ENCODE assay signal across 11 mouse cellular contexts in the genomic region with DNA sequence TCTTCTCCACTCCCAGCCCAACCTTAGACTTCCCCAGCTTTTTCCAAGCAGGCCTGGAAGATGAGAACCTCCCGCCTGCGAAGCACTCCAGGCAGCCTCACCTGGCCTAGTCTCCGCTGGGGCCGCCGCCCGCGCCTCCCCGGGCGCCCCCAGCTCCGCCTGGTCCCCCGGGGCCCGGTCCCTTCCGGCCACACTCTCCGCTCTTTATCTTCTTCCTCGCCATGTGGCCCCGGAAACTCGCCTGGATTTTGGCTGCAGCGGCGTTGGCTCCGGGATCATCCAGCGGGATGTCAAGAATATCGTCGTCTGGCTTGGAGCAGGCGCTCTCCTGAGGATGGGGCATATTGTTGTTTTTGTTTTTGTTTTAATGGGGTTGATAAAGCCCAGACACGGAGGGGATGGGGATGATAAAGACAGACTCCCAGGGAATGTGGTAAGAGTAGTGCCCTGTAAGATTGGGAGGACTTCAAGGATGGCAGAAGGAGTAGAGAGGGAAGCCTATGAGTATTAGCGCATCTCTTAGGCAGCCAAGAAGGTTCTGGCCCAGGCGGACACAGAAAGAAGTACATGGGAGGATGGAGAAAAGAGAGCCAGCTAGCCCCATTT. TPM values are rescaled to one million over a fixed set of nuclear protein-coding genes. Genes with fewer than 3 reads are reported as not detected.
DNase-seq lines count a peak whose midpoint lies in the region; ATAC-seq lines count a peak whose summit lies in the region.
"Had no signal": no experiment of that assay in that cellular context is flagged by ENCODE, and none has a peak within 500 bp of the region (broad histone marks: within the 10 kb centered on the region; RNA-seq: fewer than 3 reads in every experiment).

No protein-coding gene starts in this region.

- intact Hi-C loops in heart, postnatal 25 days (cut with DNase I), result loop anchor here (1.0 to 2.0 kb wide), 3 partner anchors 19 to 84 kb away; no protein-coding TSS in a partner anchor
- intact Hi-C loops in heart, postnatal 14 days (cut with DNase I), result loop anchor here (2.0 to 5.0 kb wide), 3 partner anchors 15 to 139 kb away; no protein-coding TSS in a partner anchor

- DNase-seq in heart, adult 18-20 months, result peak; percentile 37 to 45
- no peak for DNase-seq in heart, postnatal 25 days (ENCODE audit: low spot score)
- DNase-seq in neural tube, embryonic 10.5 days (ENCODE audit: extremely low spot score, low spot score), result no peak
- peak; percentile 31 to 44 for DNase-seq in heart, postnatal 14 days
- DNase-seq in frontal cortex, adult 2 months (ENCODE audit: extremely low spot score in 1 of 2, low spot score in 1 of 2), result no peak
- no peak for DNase-seq in spleen, postnatal 14 days (ENCODE audit: low spot score in 2 of 2)
- DNase-seq: thymus, adult 18-20 months had no signal

- no peak overlapping the region for H3K27ac ChIP-seq in neural tube, embryonic 12.5 days
- H3K27ac ChIP-seq in stomach, embryonic 15.5 days, result no peak overlapping the region
- H3K27ac ChIP-seq: embryonic facial prominence, embryonic 15.5 days; limb, embryonic 13.5 days had no signal

- peaks cover 6% of the 10 kb centered on the region for H3K4me1 ChIP-seq in neural tube, embryonic 12.5 days
- peaks cover 20% of the 10 kb centered on the region; the same call in 1 of the 2 replicates for H3K4me1 ChIP-seq in stomach, embryonic 15.5 days

- H3K4me2 ChIP-seq in neural tube, embryonic 12.5 days (replicated peaks), result peak overlapping the region; percentile 53
- 0 out of 2 replicates have a peak overlapping the region, but pooled peaks have one; percentile 21 for H3K4me2 ChIP-seq in stomach, embryonic 15.5 days

- H3K27me3 ChIP-seq in neural tube, embryonic 12.5 days (replicated peaks), result peaks cover 67% of the 10 kb centered on the region
- H3K27me3 ChIP-seq in stomach, embryonic 15.5 days (replicated peaks), result peaks cover 23% of the 10 kb centered on the region

- H3K9me3 ChIP-seq in neural tube, embryonic 12.5 days, result no peaks in the 10 kb centered on the region
- no peaks in the 10 kb centered on the region for H3K9me3 ChIP-seq in stomach, embryonic 15.5 days
- H3K9me3 ChIP-seq: embryonic facial prominence, embryonic 15.5 days; limb, embryonic 13.5 days had no signal

- ATAC-seq in neural tube, embryonic 12.5 days (ENCODE audit: low FRiP score, low read depth), result no peak; the same call in 1 of the 2 replicates
- no peak for ATAC-seq in stomach, embryonic 15.5 days (ENCODE audit: insufficient read depth, low FRiP score, low read depth)

- 8% methylated on average over 27 of the region's 27 CpGs for WGBS in neural tube, embryonic 12.5 days
- 34% methylated on average over 27 of the region's 27 CpGs for WGBS in stomach, embryonic 15.5 days

- no peak overlapping the region for H3K4me3 ChIP-seq in neural tube, embryonic 12.5 days
- H3K4me3 ChIP-seq in stomach, embryonic 15.5 days (replicated peaks), result 0 out of 2 replicates have a peak overlapping the region, but pooled peaks have one; percentile 5

- H3K9ac ChIP-seq in neural tube, embryonic 12.5 days, result no peak overlapping the region
- no peak overlapping the region for H3K9ac ChIP-seq in stomach, embryonic 15.5 days
- H3K9ac ChIP-seq: embryonic facial prominence, embryonic 15.5 days; limb, embryonic 13.5 days had no signal

- no peaks in the 10 kb centered on the region for H3K36me3 ChIP-seq in neural tube, embryonic 12.5 days
- no peaks in the 10 kb centered on the region for H3K36me3 ChIP-seq in stomach, embryonic 15.5 days
- H3K36me3 ChIP-seq: embryonic facial prominence, embryonic 15.5 days; limb, embryonic 13.5 days had no signal

RNA-seq across cellular contexts. Expression of gene Nrgn, which starts 6.8 kb away (rescaled TPM):
- 1 to 10 TPM; 5.7 to 6.2 TPM for total RNA-seq in heart, adult 18-20 months (2021)
- total RNA-seq in heart, postnatal 25 days (2021), result 1 to 10 TPM; 3.2 to 6.7 TPM
- 7.0 and 10.3 TPM in 2 replicates for polyA plus RNA-seq in neural tube, embryonic 12.5 days (2016; fragmentation: Nextera tagmentation; extraction: Ambion mirVana)
- total RNA-seq in heart, postnatal 14 days (2021), result 1 to 10 TPM; 2.4 to 3.9 TPM
- polyA plus RNA-seq in stomach, embryonic 15.5 days (2015; fragmentation: Nextera tagmentation; extraction: Ambion mirVana), result 6.6 and 6.9 TPM in 2 replicates
- polyA plus RNA-seq in frontal cortex, adult 2 months (2012; rRNA removed), result 1,218 and 1,912 TPM in 2 replicates

RNA-seq across cellular contexts. Expression of gene Vsig2, which starts 6.9 kb away (rescaled TPM):
- 1 to 10 TPM; 3.9 to 4.9 TPM for total RNA-seq in heart, adult 18-20 months (2021)
- 1 to 10 TPM; 4.1 to 4.7 TPM for total RNA-seq in heart, postnatal 25 days (2021)
- 0.58 and 1.3 TPM in 2 replicates for polyA plus RNA-seq in neural tube, embryonic 12.5 days (2016; fragmentation: Nextera tagmentation; extraction: Ambion mirVana)
- total RNA-seq in heart, postnatal 14 days (2021), result 10 to 100 TPM in 1 of 2 experiments, 1 to 10 TPM in 1; 7.9 to 11.3 TPM
- 47.6 and 57.6 TPM in 2 replicates for polyA plus RNA-seq in stomach, embryonic 15.5 days (2015; fragmentation: Nextera tagmentation; extraction: Ambion mirVana)
- 6.0 and 6.4 TPM in 2 replicates for polyA plus RNA-seq in frontal cortex, adult 2 months (2012; rRNA removed)

RNA-seq across cellular contexts. Expression of gene Siae, which starts 9.5 kb away (rescaled TPM):
- total RNA-seq in heart, adult 18-20 months (2021), result 1 to 10 TPM; 8.3 to 9.1 TPM
- total RNA-seq in heart, postnatal 25 days (2021), result 1 to 10 TPM; 8.4 to 8.7 TPM
- polyA plus RNA-seq in neural tube, embryonic 12.5 days (2016; fragmentation: Nextera tagmentation; extraction: Ambion mirVana), result 8.8 and 10.5 TPM in 2 replicates
- 1 to 10 TPM; 7.8 to 9.1 TPM for total RNA-seq in heart, postnatal 14 days (2021)
- 11.1 and 12.5 TPM in 2 replicates for polyA plus RNA-seq in stomach, embryonic 15.5 days (2015; fragmentation: Nextera tagmentation; extraction: Ambion mirVana)
- 14.2 and 14.5 TPM in 2 replicates for polyA plus RNA-seq in frontal cortex, adult 2 months (2012; rRNA removed)

RNA-seq across cellular contexts. Expression of gene Esam, which starts 18.1 kb away (rescaled TPM):
- total RNA-seq in heart, adult 18-20 months (2021), result 10 to 100 TPM; 67.1 to 69.5 TPM
- total RNA-seq in heart, postnatal 25 days (2021), result 10 to 100 TPM; 62.5 to 77.7 TPM
- polyA plus RNA-seq in neural tube, embryonic 12.5 days (2016; fragmentation: Nextera tagmentation; extraction: Ambion mirVana), result 37.7 and 38.2 TPM in 2 replicates
- total RNA-seq in heart, postnatal 14 days (2021), result 100 to 1,000 TPM; 112 to 121 TPM
- polyA plus RNA-seq in stomach, embryonic 15.5 days (2015; fragmentation: Nextera tagmentation; extraction: Ambion mirVana), result 55.3 and 56.1 TPM in 2 replicates
- polyA plus RNA-seq in frontal cortex, adult 2 months (2012; rRNA removed), result 28.9 and 31.3 TPM in 2 replicates

RNA-seq across cellular contexts. Expression of gene Msantd2, which starts 56.8 kb away (rescaled TPM):
- 1 to 10 TPM; 5.9 to 7.9 TPM for total RNA-seq in heart, adult 18-20 months (2021)
- total RNA-seq in heart, postnatal 25 days (2021), result 1 to 10 TPM; 7.8 to 8.0 TPM
- 49.2 and 49.4 TPM in 2 replicates for polyA plus RNA-seq in neural tube, embryonic 12.5 days (2016; fragmentation: Nextera tagmentation; extraction: Ambion mirVana)
- total RNA-seq in heart, postnatal 14 days (2021), result 10 to 100 TPM; 10.5 to 11.3 TPM
- 24.8 and 25.0 TPM in 2 replicates for polyA plus RNA-seq in stomach, embryonic 15.5 days (2015; fragmentation: Nextera tagmentation; extraction: Ambion mirVana)
- polyA plus RNA-seq in frontal cortex, adult 2 months (2012; rRNA removed), result 33.9 and 35.2 TPM in 2 replicates

Comparison
In these comparisons a context has a peak if more than half of its experiments do, and no peak if none do; other contexts are left out.
1. DNase-seq: peak in heart, adult 18-20 months (2 of 2) and heart, postnatal 14 days (2 of 2); none in heart, postnatal 25 days (single experiment), neural tube, embryonic 10.5 days (single experiment), frontal cortex, adult 2 months (0 of 2) and spleen, postnatal 14 days (0 of 2).